Comparison of ENCODE assay signal across 8 mouse cellular contexts in genomic region chr12:112816294-112816693, GRCm38 (mm10). TPM values are rescaled to one million over a fixed set of nuclear protein-coding genes. Genes with fewer than 3 reads are reported as not detected.
DNase-seq lines count a peak whose midpoint lies in the region; ATAC-seq and TF ChIP-seq lines count a peak whose summit lies in the region.

No protein-coding gene starts in this region.

- no peak overlapping the region for H3K4me2 ChIP-seq in kidney, embryonic 15.5 days

- no peak overlapping the region for H3K27ac ChIP-seq in kidney, embryonic 15.5 days

- peaks cover 73% of the 10 kb centered on the region for H3K36me3 ChIP-seq in kidney, embryonic 15.5 days
- H3K36me3 ChIP-seq in E14TG2a.4 (ENCODE audit: insufficient read depth, low read length): peaks cover 97% of the 10 kb centered on the region

- TF ChIP-seq CTCF in E14TG2a.4 (conservative IDR thresholded peaks at IDR 0.05; ENCODE audit: low read length): peak; percentile 97
- peak; percentile 85 for TF ChIP-seq CTCF in lung, adult 2 months (IDR thresholded peaks at IDR 0.05; ENCODE audit: insufficient read depth, low read length)

- no peak for ATAC-seq in kidney, embryonic 15.5 days (replicated peaks; ENCODE audit: low FRiP score)
- ATAC-seq in granulocyte monocyte progenitor cell, adult 5-6 weeks (replicated peaks; ENCODE audit: poor library complexity, severe bottlenecking): peak; percentile 66

- H3K27me3 ChIP-seq in kidney, embryonic 15.5 days: no peaks in the 10 kb centered on the region
- H3K27me3 ChIP-seq in E14TG2a.4 (ENCODE audit: insufficient read depth, low read length): no peaks in the 10 kb centered on the region

- WGBS in kidney, embryonic 15.5 days: 67% methylated on average over 4 of the region's 4 CpGs
- WGBS in lung, adult 2 months: 50% methylated on average over 4 of the region's 4 CpGs

- no peak for TF ChIP-seq POLR2A in lung, adult 2 months (IDR thresholded peaks at IDR 0.05; ENCODE audit: borderline replicate concordance, extremely low read depth, low read depth, low read length)

- peak; percentile 70 for DNase-seq in kidney, adult 18-20 months
- DNase-seq in adrenal gland, postnatal 36 days: peak; percentile 53 to 67
- peak; percentile 53 for DNase-seq in lung, adult 2 months
- peak; percentile 58 for DNase-seq in right cerebral cortex, postnatal 4 days
- DNase-seq in ovary, adult 18-20 months (ENCODE audit: low spot score): no peak

- no peak overlapping the region for H3K4me3 ChIP-seq in kidney, embryonic 15.5 days (replicated peaks)
- no peak overlapping the region for H3K4me3 ChIP-seq in E14TG2a.4 (replicated peaks; ENCODE audit: low read length)
- no peak overlapping the region for H3K4me3 ChIP-seq in lung, adult 2 months (replicated peaks; ENCODE audit: extremely low read depth, low read depth, low read length)

- peaks cover 11% of the 10 kb centered on the region; the same call in 1 of the 2 replicates for H3K4me1 ChIP-seq in kidney, embryonic 15.5 days
- H3K4me1 ChIP-seq in E14TG2a.4 (replicated peaks; ENCODE audit: low read depth, low read length): peaks cover 59% of the 10 kb centered on the region
- H3K4me1 ChIP-seq in lung, adult 2 months (ENCODE audit: control insufficient read depth, insufficient read depth, low read length): peaks cover 3% of the 10 kb centered on the region

- no peaks in the 10 kb centered on the region for H3K9me3 ChIP-seq in kidney, embryonic 15.5 days (replicated peaks)
- no peaks in the 10 kb centered on the region for H3K9me3 ChIP-seq in E14TG2a.4 (ENCODE audit: low read length)

- H3K9ac ChIP-seq in kidney, embryonic 15.5 days: no peak overlapping the region

RNA-seq across cellular contexts. Expression of gene Clba1, which starts 7.6 kb away (rescaled TPM):
- 11.2 and 11.9 TPM in 2 replicates for polyA plus RNA-seq in kidney, embryonic 15.5 days (2015; fragmentation: Nextera tagmentation; extraction: Ambion mirVana)
- 10 to 100 TPM; 10.0 to 12.0 TPM for total RNA-seq in adrenal gland, postnatal 36 days (2021)
- 1.7 and 2.4 TPM in 2 replicates for total RNA-seq in granulocyte monocyte progenitor cell, adult 5-6 weeks (2014; fragmentation: Nextera tagmentation)
- total RNA-seq in granulocyte monocyte progenitor cell, adult 5-6 weeks (2017): 0.30 and 1.2 TPM in 2 replicates
- 9.4 and 10.0 TPM in 2 replicates for polyA plus RNA-seq in lung, adult 2 months (2012; rRNA removed)

RNA-seq across cellular contexts. Expression of gene Cdca4, which starts 12.9 kb away (rescaled TPM):
- polyA plus RNA-seq in kidney, embryonic 15.5 days (2015; fragmentation: Nextera tagmentation; extraction: Ambion mirVana): 113 and 122 TPM in 2 replicates
- 10 to 100 TPM; 14.7 to 19.5 TPM for total RNA-seq in adrenal gland, postnatal 36 days (2021)
- total RNA-seq in granulocyte monocyte progenitor cell, adult 5-6 weeks (2014; fragmentation: Nextera tagmentation): 65.6 and 66.5 TPM in 2 replicates
- 61.9 and 64.3 TPM in 2 replicates for total RNA-seq in granulocyte monocyte progenitor cell, adult 5-6 weeks (2017)
- polyA plus RNA-seq in lung, adult 2 months (2012; rRNA removed): 17.0 and 21.4 TPM in 2 replicates

RNA-seq across cellular contexts. Expression of gene Ahnak2, which starts 13.8 kb away (rescaled TPM):
- polyA plus RNA-seq in kidney, embryonic 15.5 days (2015; fragmentation: Nextera tagmentation; extraction: Ambion mirVana): 1.0 and 1.8 TPM in 2 replicates
- 1 to 10 TPM; 7.5 to 7.7 TPM for total RNA-seq in adrenal gland, postnatal 36 days (2021)
- total RNA-seq in granulocyte monocyte progenitor cell, adult 5-6 weeks (2014; fragmentation: Nextera tagmentation): not detected in 2 replicates
- not detected in 2 replicates for total RNA-seq in granulocyte monocyte progenitor cell, adult 5-6 weeks (2017)
- 9.3 and 13.3 TPM in 2 replicates for polyA plus RNA-seq in lung, adult 2 months (2012; rRNA removed)

RNA-seq across cellular contexts. Expression of gene Gpr132, which starts 51.7 kb away (rescaled TPM):
- 0.12 and 0.14 TPM in 2 replicates for polyA plus RNA-seq in kidney, embryonic 15.5 days (2015; fragmentation: Nextera tagmentation; extraction: Ambion mirVana)
- total RNA-seq in adrenal gland, postnatal 36 days (2021): under 1 TPM; 0.33 to 0.40 TPM
- 10.4 and 20.5 TPM in 2 replicates for total RNA-seq in granulocyte monocyte progenitor cell, adult 5-6 weeks (2014; fragmentation: Nextera tagmentation)
- 5.8 and 6.2 TPM in 2 replicates for total RNA-seq in granulocyte monocyte progenitor cell, adult 5-6 weeks (2017)
- polyA plus RNA-seq in lung, adult 2 months (2012; rRNA removed): 9.2 and 12.9 TPM in 2 replicates

RNA-seq across cellular contexts. Expression of gene Pld4, which starts 55.8 kb away (rescaled TPM):
- polyA plus RNA-seq in kidney, embryonic 15.5 days (2015; fragmentation: Nextera tagmentation; extraction: Ambion mirVana): 7.9 and 10.4 TPM in 2 replicates
- total RNA-seq in adrenal gland, postnatal 36 days (2021): 10 to 100 TPM in 1 of 2 experiments, 1 to 10 TPM in 1; 7.5 to 11.9 TPM
- total RNA-seq in granulocyte monocyte progenitor cell, adult 5-6 weeks (2014; fragmentation: Nextera tagmentation): 39.4 and 92.1 TPM in 2 replicates
- 21.1 and 25.4 TPM in 2 replicates for total RNA-seq in granulocyte monocyte progenitor cell, adult 5-6 weeks (2017)
- polyA plus RNA-seq in lung, adult 2 months (2012; rRNA removed): 78.2 and 90.1 TPM in 2 replicates

Comparison
In these comparisons a context has a peak if more than half of its experiments do, and no peak if none do; other contexts are left out.
1. RNA of gene Ahnak2, which starts 13.8 kb away (total RNA-seq): 7.5 to 7.7 TPM in adrenal gland, postnatal 36 days; not detected in granulocyte monocyte progenitor cell, adult 5-6 weeks; every median in the first group is over 4 times any median in the second.